Mouse (Mus musculus) gastrocnemius, postnatal 25 days (tissue): ENCODE results near the gene Gm5134. TPM values are rescaled to one million over a fixed set of nuclear protein-coding genes. Genes with fewer than 3 reads are reported as not detected.

ENCODE experiments used
- DNase-seq: peaks from one replicate; pipeline ENCODE4 v3.0.0; 2022
- total RNA-seq, 2 experiments: library from RNA; stranded (reverse); gene quantifications; 1 replicate in 1 of 2; 2 replicates in 1 of 2; pipeline ENCODE4 v1.2.3; 2021

Gm5134 gene
- total RNA-seq, 2 experiments from 2014 or later, result not detected

- no peak for DNase-seq
Observed at GRCm38 (mm10) chr10:75939481-75940234, 14.7 kb upstream of the Gm5134 start.

DNA sequence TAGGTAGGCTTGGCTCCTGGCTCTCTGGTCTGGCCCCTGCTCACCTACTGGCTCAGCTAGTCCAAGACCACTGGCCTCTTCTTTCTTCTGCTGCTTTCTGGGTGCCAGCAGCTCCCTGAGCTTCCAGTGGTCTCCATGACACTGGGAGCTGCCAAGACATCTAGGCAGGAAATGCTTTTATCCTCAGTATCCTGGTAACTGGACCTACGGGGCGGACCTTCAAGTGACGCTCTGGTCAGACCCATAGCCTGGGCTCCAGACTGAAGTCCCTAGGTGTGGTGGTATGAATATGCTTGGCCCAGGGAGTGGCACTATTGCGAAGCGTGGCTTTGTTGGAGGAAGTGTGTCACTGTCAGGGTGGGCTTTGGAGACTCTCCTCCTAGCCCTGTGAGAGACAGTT lies 13.8 kb upstream of the Gm5134 start, which contains the start of gene Gm867:
Gene Gm867, minus strand, starts transcription at position 153 of the 400 bp plus-strand sequence.
- DNase-seq, result no peak

- DNase-seq, result no peak
Observed at GRCm38 (mm10) chr10:75941042-75941824, 13.1 kb upstream of the Gm5134 start.

DNA sequence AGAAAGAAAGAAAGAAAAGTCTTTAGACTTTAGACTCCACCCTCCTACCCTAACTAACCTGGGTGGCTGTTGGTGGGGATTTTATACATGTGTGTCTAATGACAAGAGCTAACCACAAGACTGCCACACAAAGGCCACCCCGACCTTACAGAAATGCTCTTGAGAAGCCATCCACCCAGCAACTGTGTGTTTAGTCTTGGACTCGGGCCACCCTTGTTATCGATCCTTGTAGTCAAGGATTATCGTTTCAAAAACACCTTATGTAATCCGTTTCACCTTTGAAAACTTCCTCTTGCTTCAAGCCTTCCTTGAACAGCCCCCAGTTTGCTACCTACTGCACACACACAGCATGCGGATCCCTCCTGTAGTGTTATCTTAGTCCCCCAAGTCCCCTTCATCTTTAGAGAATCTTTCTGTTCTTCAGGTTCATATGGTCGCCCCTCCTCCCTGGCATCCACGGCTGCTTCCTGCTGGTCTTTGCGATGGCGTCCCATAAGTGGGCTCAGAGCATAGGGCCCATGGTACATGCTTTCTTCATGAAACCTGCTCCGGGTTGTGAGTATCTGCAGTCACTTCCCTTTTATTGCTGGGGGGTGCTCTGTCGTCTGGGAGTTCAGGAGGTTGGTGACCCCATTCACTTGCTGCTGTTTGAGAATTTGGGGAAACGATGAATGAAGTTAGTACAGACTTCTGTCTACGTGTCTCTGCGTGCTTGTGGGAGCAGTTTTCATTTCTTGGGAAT lies 11.4 kb upstream of the Gm5134 start, which contains the start of gene Vpreb3:
Gene Vpreb3, plus strand, starts transcription at position 322 of the 742 bp plus-strand sequence.
- DNase-seq, result no peak

GRCm38 (mm10) chr10:75944066-75944772 lies 10.1 kb upstream of the Gm5134 start:
- no peak for DNase-seq

GRCm38 (mm10) chr10:75945213-75945612 lies 9.1 kb upstream of the Gm5134 start:
- no peak for DNase-seq

GRCm38 (mm10) chr10:75945896-75946295 lies 8.4 kb upstream of the Gm5134 start:
- DNase-seq, result no peak

DNA sequence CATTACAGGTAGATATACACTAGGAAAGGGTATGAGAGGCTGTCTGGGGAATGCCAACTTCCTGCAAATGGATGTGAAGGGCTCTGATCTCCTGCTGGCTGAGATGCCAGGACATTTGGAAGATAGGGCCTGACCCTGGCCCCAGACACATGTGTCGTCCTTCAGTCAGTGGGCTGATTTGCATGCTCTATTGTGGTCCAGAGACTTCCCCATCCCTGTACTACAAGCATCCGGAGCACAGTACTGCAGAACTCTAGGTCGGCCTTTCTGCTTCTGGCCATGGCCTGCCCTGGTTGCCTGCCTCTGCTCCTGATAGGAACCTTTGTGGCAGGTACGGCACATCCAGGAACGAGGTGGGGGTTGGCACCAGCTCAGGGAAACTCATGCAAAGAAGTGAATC lies 6.2 kb upstream of the Gm5134 start:
- no peak for DNase-seq

- no peak for DNase-seq
Observed at GRCm38 (mm10) chr10:75949053-75950045, 5.0 kb upstream of the Gm5134 start.

DNA sequence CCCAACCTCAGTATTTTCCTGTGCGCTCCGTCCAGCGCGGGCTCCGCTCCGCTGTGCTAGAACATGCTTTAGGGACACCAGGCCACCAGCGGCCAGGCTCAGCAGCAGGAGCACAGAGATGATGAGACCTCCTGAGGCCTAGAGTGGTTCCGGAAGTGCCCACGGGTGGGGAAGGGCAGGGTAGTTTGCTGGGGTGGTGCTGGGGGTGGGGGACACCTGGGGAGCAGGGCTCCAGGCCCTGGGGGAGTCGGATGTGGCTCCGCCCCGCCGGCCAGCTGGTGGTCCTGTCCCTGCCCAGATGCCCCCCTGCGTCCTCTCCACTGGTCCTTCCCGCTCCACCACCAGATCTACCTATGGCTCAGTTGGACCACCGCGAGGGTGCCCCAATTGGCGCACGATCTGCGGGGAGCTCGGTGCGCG lies 3.5 kb upstream of the Gm5134 start:
- DNase-seq, result no peak

DNA sequence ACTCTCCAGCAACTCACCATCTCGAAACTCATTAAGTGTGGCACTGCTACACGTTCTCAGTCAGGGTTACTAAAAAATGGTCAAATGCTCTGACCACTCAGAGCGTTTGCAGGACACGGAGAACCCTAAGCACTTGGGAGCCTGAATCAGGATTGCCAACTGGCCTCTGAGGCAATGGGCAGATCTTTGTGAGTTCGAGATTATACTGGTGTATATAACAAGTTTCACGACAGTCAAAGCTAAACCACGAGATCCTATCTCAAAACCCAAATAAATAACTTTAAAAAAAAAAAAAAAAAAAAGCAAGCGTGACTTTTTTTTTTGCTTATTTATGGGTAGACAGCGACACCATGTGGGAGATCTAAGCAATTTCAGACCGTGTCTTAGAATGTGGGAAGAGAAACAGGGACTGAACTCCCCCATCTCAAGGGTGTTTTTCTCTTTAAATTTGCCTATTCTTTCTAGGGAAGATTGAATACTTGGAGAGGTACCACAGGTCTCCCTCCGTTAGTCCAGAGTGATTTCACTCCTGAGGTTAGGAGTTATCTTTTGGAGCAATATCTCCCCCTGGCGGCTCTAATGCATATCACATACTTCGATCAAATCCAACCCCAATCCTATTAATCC lies 2.8 kb upstream of the Gm5134 start:
- no peak for DNase-seq

DNA sequence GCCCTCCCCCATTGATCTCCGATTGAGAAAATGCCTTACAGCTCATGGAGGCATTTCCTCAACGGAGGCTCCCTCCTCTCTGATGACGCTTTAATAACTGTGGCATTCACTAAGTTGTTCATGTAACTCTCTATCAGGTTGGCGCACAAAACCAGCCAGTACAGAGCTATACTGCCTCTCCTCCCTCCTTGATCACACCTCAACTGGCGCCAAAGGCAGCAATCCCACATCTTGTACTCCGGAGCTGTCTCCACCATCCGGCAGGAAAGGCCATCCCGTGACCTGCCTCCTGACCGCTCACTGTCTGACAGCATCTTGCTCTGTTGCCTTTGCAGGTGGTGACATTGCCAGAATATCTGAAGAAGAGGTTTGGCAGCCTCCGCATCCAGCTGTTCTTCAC lies 19.5 kb downstream of the Gm5134 start:
- no peak for DNase-seq

DNA sequence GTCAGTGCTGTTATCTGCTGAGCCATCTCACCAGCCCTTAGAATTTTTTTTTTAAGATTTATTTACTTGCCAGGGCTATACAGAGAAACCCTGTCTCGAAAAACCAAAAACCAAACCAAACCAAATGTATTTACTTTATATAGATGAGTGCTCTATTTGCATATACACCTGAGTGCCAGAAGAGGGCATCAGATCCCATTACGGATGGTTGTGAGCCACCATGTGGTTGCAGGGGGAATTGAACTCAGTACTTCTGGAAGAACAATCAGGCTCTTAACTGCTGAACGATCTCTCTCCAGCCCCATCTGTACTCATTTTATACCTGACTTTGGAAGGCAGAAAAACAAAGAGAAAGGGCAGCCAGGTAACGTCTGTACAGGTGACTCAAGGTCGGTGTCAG lies 20.9 kb downstream of the Gm5134 start:
- no peak for DNase-seq

DNA sequence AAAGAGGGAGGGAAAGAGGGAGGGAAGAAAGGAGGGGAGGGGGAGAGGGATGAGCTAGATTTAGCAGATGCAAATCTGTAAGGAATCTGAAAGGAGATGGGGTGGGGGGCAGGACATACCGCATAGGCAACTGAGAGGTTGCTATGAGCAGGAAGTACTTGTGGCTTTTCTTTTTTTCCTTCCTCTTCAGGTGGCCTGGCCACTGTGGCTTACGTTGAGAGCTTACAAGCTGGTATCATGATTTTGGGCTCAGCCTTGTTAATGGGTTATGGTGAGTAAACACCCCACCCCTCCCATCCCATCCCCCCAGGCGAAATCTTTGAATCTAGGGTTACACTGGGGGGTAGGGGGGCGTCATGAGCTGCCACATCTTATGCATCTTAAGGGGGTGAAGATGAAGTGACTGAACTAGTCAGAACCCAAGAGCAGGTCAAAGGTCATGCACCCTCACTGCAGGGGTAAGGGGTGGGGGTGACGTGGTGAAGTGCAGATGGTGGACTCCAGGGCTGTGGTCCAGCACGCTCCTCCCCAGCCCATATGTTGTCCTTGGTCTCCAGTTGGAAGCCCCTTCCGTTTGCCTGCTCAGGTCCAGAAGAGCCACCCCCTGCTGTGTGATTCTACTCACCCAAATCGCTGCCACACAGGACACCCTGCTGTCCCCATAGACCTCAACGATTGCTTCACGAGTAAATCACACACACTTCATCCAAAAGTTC lies 24.0 kb downstream of the Gm5134 start:
- no peak for DNase-seq

DNA sequence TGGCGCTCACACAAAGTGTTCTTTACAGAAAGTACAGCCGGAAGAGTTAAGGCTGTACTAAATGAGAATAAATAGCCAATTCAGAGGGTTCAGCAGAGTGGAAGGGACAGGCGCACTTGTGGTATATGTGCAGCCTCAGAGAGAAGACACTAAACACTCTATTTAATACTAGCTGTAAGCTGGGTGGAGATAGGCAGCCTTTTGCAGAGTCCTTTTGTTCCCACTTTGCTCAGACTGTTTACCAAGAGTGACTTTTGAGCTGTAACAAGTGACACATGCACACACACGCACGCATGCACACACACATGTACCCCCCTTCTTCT lies 24.5 kb downstream of the Gm5134 start:
- no peak for DNase-seq

DNA sequence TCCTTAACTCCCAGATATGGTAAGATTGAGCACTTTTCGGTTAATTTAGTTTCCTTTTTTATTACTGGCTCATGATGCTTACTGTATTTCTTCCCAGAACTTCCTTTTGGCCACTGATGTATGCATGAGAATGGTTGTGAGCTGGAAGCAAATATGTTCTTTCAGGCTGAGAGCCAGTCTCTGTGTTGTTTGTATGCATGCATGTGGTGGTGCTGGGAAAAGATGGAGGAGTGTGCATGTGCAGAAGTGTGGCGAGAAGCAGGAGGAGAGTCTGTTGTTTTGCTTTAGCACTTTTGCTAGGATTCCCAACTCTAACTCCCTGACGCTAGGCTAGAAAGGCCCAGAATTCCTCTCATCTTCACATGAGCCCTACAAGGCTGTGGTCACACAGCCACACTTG lies 25.1 kb downstream of the Gm5134 start:
- DNase-seq, result no peak

GRCm38 (mm10) chr10:75990430-75991042 lies 36.2 kb downstream of the Gm5134 start:
- no peak for DNase-seq

DNA sequence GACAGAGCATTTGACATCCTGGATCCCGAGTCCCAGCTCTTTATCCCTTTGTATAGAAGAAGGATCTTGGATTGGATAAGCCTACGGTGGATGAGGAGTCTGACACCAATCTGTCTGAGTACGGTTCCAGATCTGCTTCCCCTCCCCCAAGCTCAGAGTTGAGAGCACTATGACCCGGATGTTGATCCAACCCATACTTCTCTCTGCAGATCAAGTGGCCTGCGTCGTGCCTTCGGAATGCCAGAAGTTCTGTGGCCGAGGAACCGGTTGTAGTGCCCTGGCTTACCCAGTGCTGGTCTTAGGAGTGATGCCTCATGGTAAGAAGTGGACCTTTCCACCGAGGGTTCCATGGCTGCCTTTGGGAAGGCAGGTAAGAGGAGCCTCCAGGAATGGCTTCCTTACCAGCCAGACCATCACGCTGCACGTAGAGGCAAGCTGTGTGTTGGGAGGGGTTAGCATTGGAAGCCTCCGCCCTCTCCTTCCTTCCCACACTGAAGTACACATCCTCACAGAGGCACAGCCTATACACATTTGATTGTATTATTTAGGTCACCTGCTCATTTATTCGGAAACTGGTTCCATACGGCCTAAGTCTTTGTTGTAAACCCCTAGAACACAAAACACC lies 39.4 kb downstream of the Gm5134 start:
- no peak for DNase-seq
